Mouse (Mus musculus) liver, embryonic 13.5 days (tissue): ENCODE measurements around the gene Dnajc12. TPM values are rescaled to one million over a fixed set of nuclear protein-coding genes. Genes with fewer than 3 reads are reported as not detected.

Experiments
- ATAC-seq: fragments of 200-750 bp; cut with Nextera tagmentation; 2 replicates; pipeline ENCODE4 v1.8.0; 2017; ENCODE audit warnings: low read depth, mild to moderate bottlenecking, moderate number of reproducible peaks, moderate library complexity
- DNase-seq: peaks from one replicate; pipeline ENCODE4 v3.0.0; 2022
- H3K27ac ChIP-seq: fragments of 300-500 bp; sonication (generic); 2 replicates; pipeline ENCODE4 v1.5.1; 2015; ENCODE audit warnings: moderate library complexity, mild to moderate bottlenecking, inconsistent platforms
- H3K27me3 ChIP-seq: fragments of 300-500 bp; sonication (generic); 2 replicates; pipeline ENCODE4 v1.6.1; 2015; ENCODE audit warnings: mild to moderate bottlenecking, inconsistent platforms
- H3K36me3 ChIP-seq: fragments of 300-500 bp; sonication (generic); 2 replicates; pipeline ENCODE4 v1.6.1; 2015; ENCODE audit warnings: mild to moderate bottlenecking, inconsistent platforms
- H3K4me1 ChIP-seq: fragments of 300-500 bp; sonication (generic); replicated peaks from 2 replicates; pipeline ENCODE4 v1.6.1; 2015; ENCODE audit warnings: inconsistent platforms
- H3K4me2 ChIP-seq: fragments of 300-500 bp; sonication (generic); 2 replicates; pipeline ENCODE4 v1.6.1; 2015; ENCODE audit warnings: inconsistent platforms, mild to moderate bottlenecking, moderate library complexity
- H3K4me3 ChIP-seq: fragments of 300-500 bp; sonication (generic); replicated peaks from 2 replicates; pipeline ENCODE4 v1.5.1; 2015; ENCODE audit warnings: mild to moderate bottlenecking, inconsistent platforms
- H3K9ac ChIP-seq: fragments of 300-500 bp; sonication (generic); 2 replicates; pipeline ENCODE4 v1.6.1; 2015; ENCODE audit warnings: mild to moderate bottlenecking, inconsistent platforms
- H3K9me3 ChIP-seq: fragments of 300-500 bp; sonication (generic); replicated peaks from 2 replicates; pipeline ENCODE4 v1.6.1; 2016; ENCODE audit warnings: inconsistent platforms
- WGBS: fragments of 180-500 bp; shearing (Covaris S2); methylation state at CpG from one replicate; pipeline ENCODE4 v1.1.7; 2015; ENCODE audit not compliant: insufficient replicate concordance; 5-methylcytosine and 5-hydroxymethylcytosine counted together
- polyA plus RNA-seq: library from polyadenylated mRNA; unstranded; fragments of >200 nt; fragmentation: Nextera tagmentation; extraction: Ambion mirVana; gene quantifications from 2 replicates; pipeline ENCODE4 v1.2.1, GENCODE M21; 2015

The Dnajc12 gene
- polyA plus RNA-seq, 1 experiment from 2014 or later: 16.5 TPM

GRCm38 (mm10) chr10:63421739-63422735, 39.8 kb downstream of the Dnajc12 start, which contains the start of gene Gm7075:
TSS of gene Gm7075 (minus strand) at chr10:63421789.
- Histone ChIP-seq H3K9ac (no peak within 1 kb of the TSS), H3K27ac (peak within 1 kb of the TSS; percentile 71), H3K27me3 (no peaks in the 10 kb centered on the region), H3K9me3 (no peaks in the 10 kb centered on the region), H3K4me2 (no peak within 1 kb of the TSS), H3K4me1 (peaks cover 23% of the 10 kb centered on the region), H3K4me3 (no peak within 1 kb of the TSS), H3K36me3 (no peaks in the 10 kb centered on the region)
- peak; percentile 62 for DNase-seq
- ATAC-seq: no peak
- WGBS: 80% methylated on average over 18 of the region's 18 CpGs

DNA sequence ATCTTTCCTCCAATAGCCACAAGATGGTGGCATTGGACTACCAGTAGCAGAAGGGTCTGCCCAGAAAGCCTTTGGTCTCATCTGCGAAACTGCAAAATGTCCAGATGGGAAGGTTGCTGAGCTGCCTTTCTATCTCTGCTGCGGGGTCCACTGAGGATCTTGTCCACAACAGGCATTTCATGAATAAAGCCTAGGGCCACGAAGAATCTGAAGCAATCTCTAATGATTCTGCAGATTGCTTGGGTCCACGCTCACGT, 40.4 kb downstream of the Dnajc12 start:
- 84% methylated on average over 5 of the region's 5 CpGs for WGBS
- H3K9ac ChIP-seq: no peak overlapping the region
- H3K27me3 ChIP-seq: no peaks in the 10 kb centered on the region
- ATAC-seq: no peak
- H3K9me3 ChIP-seq: no peaks in the 10 kb centered on the region
- H3K4me1 ChIP-seq: peaks cover 26% of the 10 kb centered on the region
- H3K36me3 ChIP-seq: no peaks in the 10 kb centered on the region
- no peak overlapping the region for H3K4me3 ChIP-seq
- H3K4me2 ChIP-seq: no peak overlapping the region
- DNase-seq: no peak
- peak overlapping the region; percentile 71 for H3K27ac ChIP-seq

- peak; percentile 52 for DNase-seq
These were observed 41.6 kb downstream of the Dnajc12 start for GRCm38 (mm10) chr10:63423591-63424474.

DNA sequence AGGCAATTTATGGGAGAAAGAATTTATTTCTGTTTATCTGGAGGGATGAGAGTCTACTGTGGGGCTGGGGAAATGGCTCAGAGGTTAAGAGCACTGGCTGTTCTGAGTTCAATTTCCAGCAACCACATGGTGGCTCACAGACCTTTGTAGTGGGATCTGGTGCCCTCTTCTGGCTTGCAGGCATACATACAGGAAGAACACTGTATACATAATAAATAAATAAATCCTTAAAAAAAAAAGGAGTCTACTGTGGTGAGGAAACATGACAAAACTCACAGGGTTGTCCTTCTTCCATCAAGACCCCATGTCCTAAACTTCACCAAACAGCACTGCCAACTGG, 42.2 kb downstream of the Dnajc12 start:
- Histone ChIP-seq H3K9ac (no peak overlapping the region), H3K36me3 (no peaks in the 10 kb centered on the region), H3K9me3 (no peaks in the 10 kb centered on the region), H3K4me1 (peaks cover 38% of the 10 kb centered on the region), H3K4me3 (no peak overlapping the region), H3K27ac (peak overlapping the region; percentile 71), H3K27me3 (no peaks in the 10 kb centered on the region), H3K4me2 (no peak overlapping the region)
- DNase-seq (peak; percentile 46), ATAC-seq (no peak)

More at GRCm38 (mm10) chr10:63423591-63424474, 41.6 kb downstream of the Dnajc12 start:
- H3K27ac ChIP-seq: peak overlapping the region; percentile 71
- no peak overlapping the region for H3K9ac ChIP-seq
- peak; percentile 89 for ATAC-seq
- no peaks in the 10 kb centered on the region for H3K9me3 ChIP-seq
- no peaks in the 10 kb centered on the region for H3K27me3 ChIP-seq
- whole genome bisulfite sequencing: 39% methylated on average over 9 of the region's 9 CpGs
- peak overlapping the region; percentile 35 for H3K4me2 ChIP-seq
- H3K4me3 ChIP-seq: no peak overlapping the region
- H3K4me1 ChIP-seq: peaks cover 34% of the 10 kb centered on the region
- H3K36me3 ChIP-seq: no peaks in the 10 kb centered on the region

DNA sequence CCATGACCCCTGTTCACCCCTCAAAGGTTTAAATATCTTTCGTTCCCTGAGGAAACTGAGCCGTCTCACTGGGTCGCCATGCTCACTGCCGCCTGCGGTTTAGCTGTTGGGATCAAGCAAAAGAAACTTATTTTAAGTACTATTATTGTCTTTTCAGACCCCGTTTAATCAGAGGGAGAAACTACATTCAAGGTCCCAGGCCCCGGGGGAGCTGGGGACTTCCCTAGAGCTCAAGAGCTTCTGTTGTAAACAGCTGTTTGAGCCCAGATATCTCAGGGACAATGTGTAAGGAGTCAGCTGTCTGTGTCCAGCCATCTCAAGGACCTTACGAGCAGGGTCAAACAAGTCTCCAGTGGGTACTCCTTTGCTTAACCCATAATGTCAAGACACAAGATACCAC, 44.9 kb downstream of the Dnajc12 start:
- H3K4me3 ChIP-seq: no peak overlapping the region
- no peak overlapping the region for H3K4me2 ChIP-seq
- no peak overlapping the region for H3K27ac ChIP-seq
- H3K9ac ChIP-seq: no peak overlapping the region
- no peaks in the 10 kb centered on the region for H3K36me3 ChIP-seq
- no peaks in the 10 kb centered on the region for H3K9me3 ChIP-seq
- H3K4me1 ChIP-seq: peaks cover 42% of the 10 kb centered on the region
- ATAC-seq: no peak
- no peaks in the 10 kb centered on the region for H3K27me3 ChIP-seq
- DNase-seq: no peak
- 71% methylated on average over 8 of the region's 8 CpGs for WGBS

DNA sequence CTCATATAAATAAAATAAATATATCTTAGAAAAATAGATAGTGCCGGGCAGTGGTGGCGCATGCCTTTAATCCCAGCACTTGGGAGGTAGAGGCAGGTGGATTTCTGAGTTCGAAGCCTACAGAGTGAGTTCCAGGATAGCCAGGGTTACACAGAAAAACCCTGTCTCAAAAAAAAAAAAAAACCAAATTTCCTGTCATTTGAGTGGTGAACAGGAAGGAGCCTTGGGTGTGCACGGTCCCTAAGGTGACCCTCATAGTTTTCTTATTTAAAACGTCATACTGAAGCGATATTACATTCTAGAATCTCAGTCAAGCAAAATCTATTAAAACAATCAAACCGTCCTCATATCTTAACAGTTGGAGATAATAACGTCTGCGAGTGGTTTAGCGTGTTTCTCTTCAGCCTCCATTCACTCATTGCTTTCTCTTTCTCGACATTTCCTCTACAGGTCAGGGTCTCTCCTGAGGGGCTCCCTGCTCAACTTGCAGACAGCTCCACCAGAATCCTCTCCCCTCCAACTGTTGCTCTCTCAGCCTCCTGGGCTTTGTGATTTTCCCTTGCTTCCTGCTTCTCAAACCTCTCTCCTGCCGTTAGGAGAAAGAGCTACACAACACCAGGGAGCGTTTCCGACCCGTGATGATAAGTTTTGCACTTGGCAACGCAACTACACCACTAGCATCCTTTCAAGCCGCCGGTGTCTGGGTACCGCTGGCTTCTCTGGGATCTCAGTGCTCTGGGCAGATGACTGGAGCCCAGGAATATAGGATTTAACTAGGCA, 46.2 kb downstream of the Dnajc12 start:
- Histone ChIP-seq H3K9ac (peak overlapping the region; percentile 67), H3K4me2 (peak overlapping the region; percentile 86), H3K4me1 (peaks cover 36% of the 10 kb centered on the region), H3K4me3 (peak overlapping the region; percentile 76), H3K36me3 (no peaks in the 10 kb centered on the region), H3K27me3 (no peaks in the 10 kb centered on the region), H3K9me3 (no peaks in the 10 kb centered on the region), H3K27ac (no peak overlapping the region)
- WGBS: 17% methylated on average over 19 of the region's 19 CpGs
- no peak for ATAC-seq
- DNase-seq: no peak

DNA sequence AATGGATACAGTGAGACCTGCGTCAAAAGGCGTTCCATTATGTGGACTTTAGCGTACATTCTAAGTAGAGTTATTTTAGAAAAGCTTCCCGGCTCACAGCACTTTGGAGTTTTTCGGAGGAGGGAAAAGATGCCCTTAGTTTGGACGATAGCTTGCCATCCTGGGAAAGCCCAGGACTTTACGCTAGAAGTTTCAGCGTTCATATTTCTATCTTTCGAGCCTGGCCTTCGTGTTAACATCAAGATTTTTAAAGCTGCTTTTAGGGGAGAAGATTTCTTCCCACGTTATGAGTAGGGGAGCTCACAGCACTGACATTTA, 46.7 kb downstream of the Dnajc12 start:
- Histone ChIP-seq H3K4me1 (peaks cover 32% of the 10 kb centered on the region), H3K36me3 (no peaks in the 10 kb centered on the region), H3K9ac (peak overlapping the region; percentile 67), H3K9me3 (no peaks in the 10 kb centered on the region), H3K4me3 (peak overlapping the region; percentile 76), H3K4me2 (peak overlapping the region; percentile 86), H3K27ac (no peak overlapping the region), H3K27me3 (no peaks in the 10 kb centered on the region)
- 3% methylated on average over 11 of the region's 11 CpGs for WGBS
- ATAC-seq (no peak), DNase-seq (no peak)

DNA sequence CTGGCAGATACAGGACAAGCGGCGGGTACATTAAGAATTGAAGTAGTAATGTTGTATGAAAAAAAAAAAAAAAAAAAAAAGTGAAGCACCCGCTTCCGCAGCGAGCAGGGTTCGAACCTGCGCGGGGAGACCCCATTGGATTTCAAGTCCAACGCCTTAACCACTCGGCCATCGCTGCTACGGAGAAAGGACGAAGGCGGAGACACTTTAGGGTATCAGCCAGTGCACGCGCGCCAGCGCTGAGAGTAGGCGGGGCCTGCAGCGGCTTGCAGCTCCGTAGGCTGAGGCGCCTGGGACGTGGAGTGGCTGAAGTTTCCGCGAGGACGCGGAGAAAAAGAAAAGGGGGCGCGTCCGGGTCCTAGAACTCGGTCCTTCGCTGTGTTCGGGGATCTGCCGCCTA, 47.1 kb downstream of the Dnajc12 start:
- WGBS: under 1% methylated on average over 34 of the region's 34 CpGs
- H3K4me3 ChIP-seq: peak overlapping the region; percentile 76
- no peaks in the 10 kb centered on the region for H3K36me3 ChIP-seq
- H3K27ac ChIP-seq: peak overlapping the region; percentile 81
- DNase-seq: peak; percentile 98
- no peaks in the 10 kb centered on the region for H3K9me3 ChIP-seq
- peak; percentile 84 for ATAC-seq
- H3K27me3 ChIP-seq: no peaks in the 10 kb centered on the region
- H3K9ac ChIP-seq: peak overlapping the region; percentile 82
- H3K4me2 ChIP-seq: peak overlapping the region; percentile 86
- peaks cover 30% of the 10 kb centered on the region for H3K4me1 ChIP-seq

DNA sequence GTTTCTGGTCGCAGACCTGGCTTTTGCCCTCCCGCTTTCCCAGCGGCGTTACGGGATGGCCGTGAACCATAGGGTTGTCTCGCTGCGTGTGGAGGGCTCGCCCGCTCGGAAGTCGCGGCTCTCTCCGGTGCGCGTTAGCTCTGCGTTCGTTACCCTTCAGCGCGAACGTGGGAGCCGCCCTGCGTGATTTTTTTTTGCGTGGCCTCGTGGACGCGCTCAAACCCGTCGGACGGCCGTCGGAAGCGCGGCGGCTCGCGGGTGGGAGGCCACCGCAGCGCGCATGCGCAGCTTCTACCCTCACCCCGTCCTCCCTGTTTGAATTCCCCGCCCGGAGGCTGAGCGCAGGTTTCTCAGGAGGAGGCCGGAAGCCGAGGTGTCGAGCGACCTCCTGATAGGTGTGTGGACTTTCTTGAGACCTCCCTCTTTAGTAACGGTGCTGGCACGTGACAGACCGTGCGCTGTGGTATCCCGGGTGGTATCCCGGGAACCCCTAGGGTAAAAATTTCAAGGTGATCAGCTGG, 47.6 kb downstream of the Dnajc12 start, which contains the start of gene Ctnna3:
TSS of gene Ctnna3 (plus strand) at position 314 of the 521 bp plus-strand sequence.
- Histone ChIP-seq H3K4me3 (peak within 1 kb of the TSS; percentile 76), H3K27me3 (no peaks in the 10 kb centered on the region), H3K27ac (peak within 1 kb of the TSS; percentile 81), H3K36me3 (no peaks in the 10 kb centered on the region), H3K9me3 (no peaks in the 10 kb centered on the region), H3K9ac (peak within 1 kb of the TSS; percentile 82), H3K4me1 (peaks cover 30% of the 10 kb centered on the region), H3K4me2 (peak within 1 kb of the TSS; percentile 86)
- DNase-seq (peak; percentile 91), ATAC-seq (peak; percentile 93)
- under 1% methylated on average over 55 of the region's 55 CpGs for WGBS

GRCm38 (mm10) chr10:63431221-63431736, 49.0 kb downstream of the Dnajc12 start:
- Histone ChIP-seq H3K36me3 (no peaks in the 10 kb centered on the region), H3K9me3 (no peaks in the 10 kb centered on the region), H3K4me1 (peaks cover 30% of the 10 kb centered on the region), H3K4me3 (no peak overlapping the region), H3K27me3 (no peaks in the 10 kb centered on the region), H3K27ac (no peak overlapping the region), H3K4me2 (no peak overlapping the region), H3K9ac (no peak overlapping the region)
- WGBS: 77% methylated on average over 7 of the region's 7 CpGs
- no peak for ATAC-seq
- no peak for DNase-seq
